Mouse (Mus musculus) megakaryocyte, adult 5-6 weeks (primary cell): ENCODE measurements around the gene Calml4. TPM values are rescaled to one million over a fixed set of nuclear protein-coding genes. Genes with fewer than 3 reads are reported as not detected.
"Not testable (repeated sequence)": the region's sequence is repeated elsewhere in the genome, so short reads cannot be mapped to it uniquely, and the experiment has no call there.

Experiments used
- ATAC-seq: 2 replicates; pipeline ENCODE4 v1.8.0; 2016; ENCODE audit warnings: mild to moderate bottlenecking, inconsistent platforms; ENCODE audit not compliant: poor library complexity, severe bottlenecking
- total RNA-seq, 2 experiments: library from RNA; stranded (forward) in 1 of 2; stranded (reverse) in 1 of 2; fragments of 153-499, 151-499 nt in 1 of 2; fragments of 221-1000, 200-1000 nt in 1 of 2; gene quantifications; 2 replicates each; pipeline versions ENCODE4 v1.2.3 to v1.2.4; 2015 to 2017

Calml4 gene
- total RNA-seq (2015) (not detected in 2 replicates), total RNA-seq (2017) (1.2 TPM in 1 of 2 replicates, not detected in the other)

DNA sequence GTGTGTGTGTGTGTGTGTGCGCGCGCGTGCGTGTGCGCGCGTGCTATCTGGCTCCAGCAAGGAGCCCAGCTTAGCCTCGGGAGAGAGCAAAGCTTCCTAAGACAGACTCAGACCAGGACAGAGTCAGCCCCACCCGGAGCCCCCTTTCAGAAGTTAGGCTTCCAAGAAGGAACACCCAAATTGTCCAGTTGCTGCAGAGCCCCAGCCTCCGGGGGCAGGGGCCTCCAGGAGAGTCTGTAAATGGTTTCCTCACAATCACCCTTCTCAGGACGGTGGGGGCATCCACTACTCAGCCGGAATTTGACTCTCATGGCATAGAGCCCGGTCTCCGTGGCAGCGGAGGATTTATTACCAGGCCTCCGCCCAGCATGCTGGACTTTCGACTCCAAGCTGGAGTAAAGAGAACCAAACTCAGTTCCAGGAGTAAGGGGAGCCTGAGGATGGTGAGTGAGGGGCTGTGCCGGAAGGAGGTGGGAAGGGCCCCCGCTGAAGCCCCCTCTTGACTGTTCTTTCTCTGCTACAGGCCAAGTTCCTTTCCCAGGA lies at the start of gene Calml4:
Gene Calml4, plus strand, starts transcription at position 362 of the 543 bp plus-strand sequence.
- 0 out of 2 replicates have a peak, but pooled peaks have one; percentile 15 for ATAC-seq

DNA sequence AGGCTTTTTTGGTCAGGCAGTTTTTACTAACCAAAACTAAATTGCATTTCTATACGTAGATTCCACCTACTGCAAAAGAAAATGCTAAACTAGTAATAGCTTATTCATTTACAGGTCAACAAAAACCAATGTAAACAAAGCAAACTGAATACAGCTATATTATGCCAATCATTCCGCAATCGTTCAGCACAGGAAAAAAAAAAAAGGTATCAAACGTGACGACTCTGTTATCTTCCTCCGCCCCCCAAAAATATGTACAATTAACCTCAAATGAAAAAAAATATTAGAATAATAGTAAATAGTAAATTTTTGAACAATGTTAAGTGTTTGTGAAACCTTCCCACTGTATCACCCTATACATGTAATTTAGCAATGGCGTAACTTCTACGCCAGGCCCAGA lies 47.8 kb upstream of the Calml4 start:
- no peak for ATAC-seq

DNA sequence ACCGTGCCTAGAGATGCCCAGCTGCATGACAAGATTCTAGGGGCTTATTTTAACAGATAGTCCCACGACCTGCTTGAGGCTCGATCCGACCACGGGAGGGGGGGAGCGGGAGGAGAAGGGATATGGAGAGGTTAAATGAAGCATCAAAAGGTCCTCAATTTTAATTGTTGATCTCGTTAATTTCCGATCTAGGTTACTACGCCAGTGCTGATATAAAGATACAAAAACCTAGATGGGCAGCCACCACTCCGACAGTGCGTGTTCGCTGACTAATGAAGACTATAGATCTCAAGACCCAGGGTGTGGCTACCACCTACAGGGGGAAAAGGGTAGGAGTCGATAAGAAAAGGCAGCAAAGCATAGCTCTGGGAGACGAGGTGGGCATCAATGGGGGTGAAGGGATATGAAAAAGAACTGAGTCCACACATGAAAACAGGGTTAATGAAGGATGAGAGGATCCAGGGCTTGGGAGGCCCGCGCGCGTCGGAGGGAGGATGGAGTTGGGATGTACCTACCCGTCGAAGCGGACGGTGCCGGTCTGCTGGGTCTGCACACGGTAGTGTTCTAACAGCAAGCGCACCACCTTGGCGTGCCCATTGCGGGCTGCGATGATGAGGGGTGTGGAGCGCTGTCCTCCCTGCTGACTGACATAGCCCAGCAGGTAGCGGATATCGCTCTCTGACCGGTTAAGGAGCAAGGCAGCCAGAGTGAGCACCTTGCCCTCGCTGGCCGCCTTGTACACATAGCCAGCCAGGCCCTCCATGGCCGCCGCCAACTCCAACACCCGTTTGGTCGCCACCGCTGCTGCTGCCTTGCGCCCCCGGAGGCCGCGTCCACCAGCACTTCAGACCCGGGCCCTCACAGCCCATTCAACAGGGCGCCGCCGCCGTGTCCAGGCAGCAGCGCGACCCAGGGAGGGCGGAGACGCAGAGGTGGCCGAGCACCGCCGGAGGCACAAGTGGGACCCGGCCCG lies 47.1 kb upstream of the Calml4 start:
- ATAC-seq = peak; percentile 53

DNA sequence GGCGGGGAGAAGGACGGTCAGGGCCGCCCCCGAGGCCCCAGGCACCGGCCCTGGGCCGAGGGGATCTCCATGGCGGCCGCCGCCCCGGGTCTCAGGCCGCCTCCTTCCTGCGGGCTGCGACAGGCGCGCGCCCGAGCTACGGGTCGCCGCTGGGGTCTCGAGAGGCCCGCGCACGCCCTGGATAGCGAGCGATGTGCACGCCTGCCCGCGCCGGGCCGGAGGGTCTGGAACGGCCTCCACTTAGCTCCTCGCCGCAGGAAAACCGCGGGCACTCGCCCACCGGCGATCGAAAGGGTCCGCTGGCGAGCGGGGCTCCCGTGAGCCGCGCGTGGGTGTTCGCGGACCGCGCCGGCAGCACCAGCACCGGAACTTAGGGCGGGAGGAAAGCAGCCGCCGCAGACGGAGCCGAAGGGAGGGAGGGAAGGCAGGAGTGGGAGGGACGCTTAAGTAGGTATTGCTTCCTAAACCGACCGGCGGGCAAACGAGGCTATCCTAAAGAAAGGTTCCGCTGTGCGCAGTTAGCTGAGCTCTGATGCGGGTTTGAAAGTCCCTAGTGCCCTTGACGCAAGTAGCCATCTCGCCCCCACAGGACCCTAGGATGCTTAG lies 46.3 kb upstream of the Calml4 start, which contains the start of gene Fem1b:
Gene Fem1b, minus strand, starts transcription at position 419 of the 606 bp plus-strand sequence.
- ATAC-seq = peak; percentile 91

DNA sequence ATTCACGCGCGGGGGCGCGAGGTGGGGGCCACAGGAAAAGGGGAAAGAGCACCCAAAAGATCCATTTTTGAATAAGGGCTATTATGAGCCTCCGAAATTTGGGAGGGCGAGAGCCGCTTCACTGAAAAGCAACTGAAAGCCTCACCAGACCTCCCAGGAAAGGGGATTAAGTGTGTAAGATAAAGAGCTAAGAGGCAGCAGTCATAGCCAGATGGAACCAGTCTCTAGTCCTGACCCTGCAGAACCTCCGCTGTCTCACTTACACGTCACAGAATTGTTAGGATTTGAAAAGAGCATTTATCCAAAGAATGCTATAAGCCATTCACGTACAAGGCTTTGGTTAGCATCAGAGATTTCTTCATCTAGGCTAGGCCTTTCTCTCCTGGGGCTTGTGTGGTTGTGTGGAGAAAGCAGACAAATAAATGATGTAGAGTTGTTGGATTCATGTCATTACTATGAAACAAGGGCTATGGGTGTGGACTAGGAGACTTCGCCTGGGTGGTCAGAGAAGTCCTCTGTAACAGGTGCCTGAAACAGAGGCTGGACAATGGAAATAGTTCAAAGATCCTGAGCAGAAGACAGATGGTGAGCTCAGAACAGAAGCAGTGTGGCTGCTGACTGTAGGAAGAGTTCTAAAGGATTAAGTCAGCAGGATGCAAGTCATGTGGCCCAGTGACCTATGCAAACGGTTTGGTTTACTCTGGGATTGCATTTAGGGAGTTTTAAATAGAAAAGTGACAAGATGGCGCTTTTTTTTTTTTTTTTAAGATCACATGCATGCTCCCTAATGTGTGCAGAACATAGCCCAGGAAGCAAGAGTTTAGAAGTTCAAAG lies 45.4 kb upstream of the Calml4 start:
- ATAC-seq = 0 out of 2 replicates have a peak, but pooled peaks have one; percentile 2

DNA sequence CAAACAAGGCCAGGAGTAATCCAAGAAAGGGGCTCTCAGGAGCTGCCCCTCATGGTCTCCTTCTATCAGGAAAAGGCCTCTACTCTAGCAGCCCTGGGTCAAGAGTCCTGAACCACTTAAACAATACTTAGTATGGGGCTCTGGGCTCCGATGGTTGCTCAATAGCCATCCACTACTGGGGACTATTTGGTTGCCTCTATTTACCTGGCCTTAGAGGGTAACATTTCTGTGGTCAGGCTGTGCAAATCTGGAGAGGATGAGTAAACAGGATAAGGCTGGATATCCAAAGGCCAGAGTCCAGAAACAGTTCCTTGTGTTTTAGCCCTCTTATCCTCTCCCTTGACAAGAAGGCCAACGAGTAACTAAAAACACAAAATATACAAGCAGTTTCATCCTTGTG lies 43.1 kb upstream of the Calml4 start:
- no peak for ATAC-seq

DNA sequence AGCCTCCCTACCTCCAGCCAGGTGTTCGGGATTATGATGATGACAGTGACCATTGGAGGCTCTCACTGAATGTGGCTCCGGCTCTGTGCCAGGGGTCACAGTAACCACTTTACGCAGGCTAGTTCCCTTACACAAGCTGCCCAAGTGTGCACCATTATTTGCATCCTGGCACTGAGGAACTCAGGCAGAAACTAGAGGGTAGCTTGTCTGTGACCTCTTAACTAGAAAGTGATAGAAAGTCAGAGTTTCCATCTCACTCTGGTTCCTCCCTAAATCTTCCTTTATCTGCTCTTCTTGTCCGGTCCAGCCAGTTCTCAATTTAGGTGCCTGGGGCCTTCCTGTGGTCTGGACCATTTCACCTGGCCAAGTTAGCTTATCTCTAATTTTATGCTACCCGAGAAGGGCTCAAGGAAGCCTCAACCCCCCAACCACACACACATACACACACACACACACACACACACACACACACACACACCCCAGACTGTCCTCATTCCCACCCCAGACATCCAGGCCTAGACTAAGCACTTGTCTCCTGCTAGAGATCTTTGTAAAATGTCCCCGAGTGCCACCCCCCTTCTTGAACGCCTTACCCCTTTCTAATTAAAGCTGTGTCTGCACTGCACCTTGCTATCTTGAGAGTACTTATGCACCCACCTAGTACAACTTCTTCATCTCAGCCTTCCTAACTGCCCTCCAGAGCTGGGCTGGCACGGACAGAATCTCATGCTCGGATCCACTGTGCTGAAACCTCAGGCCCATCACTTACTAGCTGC lies 41.4 kb upstream of the Calml4 start:
- no peak for ATAC-seq

DNA sequence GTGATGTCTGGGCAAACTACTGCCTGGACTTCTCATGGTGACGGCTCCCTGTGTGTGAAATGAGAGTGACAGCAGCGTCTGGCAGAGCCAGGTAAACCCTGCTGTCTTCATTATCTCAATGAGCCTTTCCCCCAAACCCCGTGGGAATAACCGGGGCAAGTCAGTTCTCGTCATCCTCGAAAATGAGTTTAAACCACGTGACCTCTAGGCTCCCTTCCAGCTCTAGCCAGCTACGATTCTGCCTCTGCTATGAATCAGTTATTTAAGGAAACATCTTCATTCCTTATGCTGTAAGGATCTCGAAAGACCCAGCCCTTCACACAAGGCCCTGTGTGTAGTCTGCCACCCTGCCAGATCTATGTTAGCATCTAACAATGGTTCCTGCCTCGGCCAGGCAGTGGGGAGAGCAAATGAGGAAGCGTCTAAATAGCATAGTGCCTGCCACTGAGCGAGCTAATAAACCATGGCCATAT lies 40.7 kb upstream of the Calml4 start:
- ATAC-seq = peak; percentile 27; the same call in 1 of the 2 replicates

DNA sequence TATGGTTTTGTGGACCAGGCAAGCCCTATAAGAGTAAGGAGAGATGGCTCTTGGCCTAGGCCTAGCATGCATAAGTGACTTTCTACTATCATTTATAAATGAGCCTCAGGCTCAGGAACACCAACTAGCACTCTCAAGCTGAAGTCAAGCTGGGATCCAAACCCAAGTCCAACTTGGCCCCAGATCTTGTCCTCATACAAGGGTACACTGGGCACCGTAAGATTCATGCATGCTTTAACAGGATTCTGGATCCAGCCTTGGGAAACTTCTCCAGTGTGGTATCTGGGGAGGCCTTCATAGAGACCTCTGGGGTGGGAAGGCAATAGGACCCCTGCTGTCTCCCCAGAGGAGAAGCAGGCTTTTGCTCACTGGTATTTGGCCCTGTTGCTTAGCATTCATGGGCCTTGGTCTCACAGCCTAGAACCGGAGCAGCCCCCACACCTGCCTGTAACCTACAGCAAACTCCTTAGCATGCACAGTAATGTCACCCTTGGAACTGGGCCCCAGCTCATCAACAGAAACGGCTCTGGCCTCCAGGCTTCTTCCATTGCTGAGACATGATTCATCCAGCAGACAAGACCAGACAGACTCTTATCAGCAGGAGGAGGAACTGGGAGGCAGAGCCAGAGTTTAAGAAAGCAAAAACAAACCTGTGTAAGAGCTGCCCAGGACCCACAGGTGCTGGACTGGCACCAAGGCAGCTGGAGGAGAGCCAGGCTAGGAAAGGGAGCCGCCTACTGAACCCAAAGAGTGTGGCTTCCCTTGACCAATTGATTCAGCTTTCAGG lies 39.9 kb upstream of the Calml4 start:
- ATAC-seq = no peak

DNA sequence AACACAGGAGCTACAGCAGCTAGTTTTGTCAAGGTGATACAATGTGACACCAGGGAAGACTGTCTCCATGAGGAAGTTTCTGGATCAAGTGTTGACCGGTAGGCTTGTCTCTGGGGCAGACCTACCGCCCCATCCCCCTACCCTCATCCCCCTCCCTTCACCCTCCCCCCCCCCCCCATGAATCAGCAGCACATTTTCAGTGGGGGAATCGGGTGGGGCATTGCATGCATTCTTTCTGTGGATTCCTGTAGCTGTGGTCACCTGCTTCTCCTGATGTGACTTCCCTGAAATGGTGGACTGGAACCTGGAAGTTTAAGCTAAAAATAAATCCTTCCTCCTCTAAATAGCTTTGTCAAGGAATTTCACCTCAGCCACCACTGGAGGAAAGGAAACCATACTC lies 38.4 kb upstream of the Calml4 start:
- no peak for ATAC-seq

DNA sequence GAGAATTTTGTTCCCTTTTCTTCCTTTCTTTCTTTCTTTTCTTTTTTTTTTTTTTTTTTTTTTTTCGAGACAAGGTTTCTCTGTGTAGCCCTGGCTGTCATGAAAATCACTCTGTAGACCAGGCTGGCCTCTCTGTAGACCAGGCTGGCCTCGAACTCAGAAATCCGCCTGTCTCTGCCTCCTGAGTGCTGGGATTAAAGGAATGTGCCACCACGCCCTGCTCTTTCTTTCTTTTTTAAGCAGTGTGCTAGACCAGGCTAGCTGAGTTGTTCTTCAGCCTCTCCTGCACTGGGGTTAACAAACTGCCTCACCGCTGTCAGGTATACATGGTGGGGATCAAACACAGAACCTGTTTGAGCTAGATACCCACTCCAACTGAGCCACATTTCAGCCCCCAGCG lies 38.0 kb upstream of the Calml4 start:
- ATAC-seq = not testable (repeated sequence)

DNA sequence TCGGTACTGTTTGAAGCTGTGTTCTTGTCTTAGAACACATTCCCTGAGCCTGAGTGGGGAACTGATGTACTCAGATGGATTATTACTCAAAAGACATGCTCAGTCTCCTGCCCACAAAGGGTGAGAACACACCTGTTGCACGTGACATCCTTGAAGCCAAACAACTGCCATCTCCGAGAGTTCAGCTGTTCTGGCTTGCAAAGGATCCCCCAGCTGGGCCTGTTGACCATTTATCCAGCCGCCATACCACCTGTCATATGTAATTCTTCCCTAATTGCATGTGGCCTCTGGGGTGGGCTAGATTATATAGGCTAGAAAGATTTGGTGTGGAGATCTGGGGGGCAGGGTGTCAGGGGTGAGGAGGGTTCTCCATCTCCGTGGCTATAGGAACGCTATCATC lies 37.1 kb upstream of the Calml4 start:
- ATAC-seq = no peak

DNA sequence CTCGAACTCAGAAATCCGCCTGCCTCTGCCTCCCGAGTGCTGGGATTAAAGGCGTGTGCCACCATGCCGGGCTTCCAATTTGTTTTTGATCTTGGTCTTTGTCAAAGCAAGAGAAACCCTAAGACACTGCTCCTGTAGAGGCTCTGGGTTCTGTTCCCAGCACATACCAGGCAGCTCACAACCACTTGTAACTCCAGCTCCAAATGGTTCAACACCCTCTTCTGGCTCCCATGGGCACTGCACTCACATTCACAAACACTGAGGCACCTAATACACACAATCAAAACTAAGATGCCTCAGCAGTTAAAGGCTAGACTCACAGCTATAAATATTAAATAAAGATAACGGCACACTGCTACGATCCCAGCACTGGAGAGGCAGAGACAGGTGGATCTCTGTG lies 36.1 kb upstream of the Calml4 start:
- ATAC-seq = no peak

DNA sequence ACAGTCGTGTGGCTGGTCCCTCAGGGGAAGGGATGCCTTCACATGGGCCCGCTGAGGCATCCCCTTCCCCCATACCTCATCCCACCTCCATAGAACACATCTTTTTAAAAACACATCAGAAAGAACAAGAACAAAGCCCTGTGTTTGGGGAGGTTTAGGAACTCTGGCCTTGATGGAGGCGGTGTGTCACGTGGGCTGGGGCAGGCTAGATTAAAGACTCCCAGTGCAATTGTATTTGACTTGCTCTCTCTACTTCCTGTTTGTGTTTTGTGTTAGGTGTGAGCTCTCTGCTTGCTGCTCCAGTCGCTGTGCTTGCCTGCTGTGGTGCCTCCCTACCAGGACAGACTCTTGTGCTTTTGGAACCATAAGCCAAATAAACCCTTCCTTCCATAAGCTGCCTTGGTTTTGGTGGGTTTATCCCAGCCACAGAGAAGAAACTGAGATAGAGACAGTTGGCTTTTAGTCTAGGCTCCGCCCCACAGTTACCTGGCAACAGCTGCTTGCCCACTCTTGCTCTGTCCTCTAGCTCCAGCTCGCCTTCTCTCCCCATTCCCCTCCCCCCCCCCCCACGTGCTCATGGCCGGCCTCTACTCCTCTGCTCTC lies 32.0 kb upstream of the Calml4 start:
- ATAC-seq = no peak

DNA sequence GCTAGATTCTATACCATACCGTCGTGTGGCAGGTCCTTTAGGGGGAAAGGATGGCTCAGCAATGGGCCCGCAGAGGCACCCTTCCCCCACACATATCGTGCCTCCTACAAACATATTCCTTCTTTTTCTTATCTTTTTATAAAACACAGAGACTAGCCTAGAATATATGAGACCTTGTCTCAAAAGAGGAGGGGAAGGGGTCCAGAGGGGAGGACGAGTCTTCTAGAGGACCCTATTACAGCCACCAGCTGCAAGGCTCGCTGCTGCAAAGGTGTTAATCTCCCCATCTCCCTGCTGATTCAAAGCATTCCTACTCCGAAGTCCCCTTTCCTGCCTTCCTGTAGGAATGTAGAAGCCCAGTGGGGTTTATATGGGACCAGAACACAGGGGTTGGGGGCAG lies 31.4 kb upstream of the Calml4 start:
- no peak for ATAC-seq

DNA sequence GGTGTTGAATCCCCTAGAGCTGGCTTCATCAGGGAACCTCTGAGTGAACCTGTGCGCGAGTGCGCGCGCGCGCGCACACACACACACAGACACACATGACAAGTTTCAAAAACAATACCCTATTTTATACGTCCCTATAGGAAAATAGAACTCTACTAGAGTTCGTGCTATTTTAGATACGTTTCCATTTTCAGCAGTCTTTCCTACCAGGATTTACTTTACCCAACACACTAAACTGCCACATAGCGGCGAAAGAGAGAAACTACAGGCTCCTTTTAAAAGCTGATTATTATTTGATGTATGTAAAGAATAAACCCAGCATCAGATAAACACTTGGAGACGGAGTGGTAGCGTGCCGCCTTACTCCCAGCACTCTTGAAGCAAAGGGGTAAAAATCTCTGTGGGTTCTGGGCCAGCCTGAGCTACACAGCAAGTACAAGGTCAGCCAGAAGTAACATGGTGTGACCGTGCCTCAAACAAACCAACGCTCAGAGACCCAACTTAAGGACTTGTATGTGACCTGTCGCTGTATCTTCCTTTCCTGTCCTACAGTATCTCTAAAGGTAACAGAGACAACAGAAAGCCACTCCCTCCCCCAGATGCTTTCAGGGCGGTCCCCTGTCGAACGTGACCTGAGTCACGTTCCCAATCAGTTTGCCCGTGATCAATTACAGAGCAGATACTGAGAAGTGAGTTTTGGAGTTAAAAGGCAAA lies 29.8 kb upstream of the Calml4 start:
- ATAC-seq = 0 out of 2 replicates have a peak, but pooled peaks have one; percentile 2

DNA sequence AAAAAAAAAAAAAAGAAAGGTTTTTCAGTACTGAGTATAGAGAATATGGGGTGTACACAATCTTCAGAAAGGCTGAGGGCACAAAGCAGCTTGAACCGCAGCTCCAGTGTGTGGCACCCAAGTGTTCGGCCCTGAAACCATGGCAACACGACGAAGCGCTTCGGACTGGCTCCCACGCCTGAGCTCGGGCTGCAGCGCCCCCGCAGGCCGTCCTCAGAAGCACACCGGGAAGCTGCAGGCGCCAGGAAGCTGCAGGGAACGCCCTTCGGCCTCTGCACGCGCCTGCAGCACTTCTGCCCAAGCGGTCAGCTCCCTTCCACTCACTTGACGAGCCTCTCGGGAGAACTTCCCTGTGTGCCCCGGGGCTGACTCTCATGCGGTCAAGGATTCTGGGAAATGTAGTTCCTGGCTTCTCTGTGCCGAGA lies 29.2 kb upstream of the Calml4 start:
- peak; percentile 100 for ATAC-seq

DNA sequence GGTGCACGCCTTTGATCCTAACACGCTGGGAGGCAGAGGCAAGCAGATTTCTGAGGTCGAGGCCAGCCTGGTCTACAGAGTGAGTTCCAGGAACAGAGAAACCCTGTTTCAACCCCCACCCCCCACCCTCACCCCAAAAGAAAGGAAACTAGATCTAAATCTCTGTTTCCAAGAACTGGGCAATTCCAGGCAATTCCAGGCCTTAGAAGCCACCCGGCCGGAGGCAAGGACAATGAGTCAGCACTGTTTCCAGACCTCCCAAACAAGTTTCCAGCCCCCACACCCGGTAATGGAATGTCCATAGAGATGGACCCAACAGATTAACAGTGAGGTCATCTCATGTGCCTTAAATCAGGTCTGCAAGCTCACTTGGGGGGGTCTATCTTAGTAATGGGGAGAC lies 28.0 kb upstream of the Calml4 start:
- no peak for ATAC-seq
